Mouse (Mus musculus): ENCODE data around the gene Gk5. TPM values are rescaled to one million over a fixed set of nuclear protein-coding genes. Genes with fewer than 3 reads are reported as not detected.
A peak's percentile ranks its signal among the peaks of the same experiment; 100 is the strongest.
"Not testable (repeated sequence)": the region's sequence is repeated elsewhere in the genome, so short reads cannot be mapped to it uniquely, and the experiment has no call there.

The Gk5 gene
- total RNA-seq, 2 experiments from 2014 or later, result 4.2 to 4.8 TPM

DNA sequence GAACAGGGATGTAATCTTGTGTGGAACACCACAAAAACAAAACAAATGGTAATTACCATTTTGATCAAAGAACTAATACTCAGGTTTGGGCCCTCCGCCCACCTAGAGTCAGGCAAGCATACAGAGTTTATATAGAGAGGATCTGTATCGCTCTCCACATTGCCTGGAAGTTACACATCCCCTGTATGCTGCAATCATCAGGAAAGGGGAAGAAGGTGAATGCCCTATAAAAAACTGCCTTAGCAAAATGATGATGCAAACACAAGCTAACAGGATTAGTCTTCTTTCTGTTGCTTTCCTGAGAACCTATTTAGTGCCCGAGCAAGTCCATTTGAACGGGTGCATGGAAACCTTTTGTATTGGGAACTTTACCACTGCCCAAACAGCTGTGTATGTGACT, 24.5 kb downstream of the Gk5 start:
- ATAC-seq (replicated peaks; ENCODE audit: poor library complexity), result peak; percentile 87

DNA sequence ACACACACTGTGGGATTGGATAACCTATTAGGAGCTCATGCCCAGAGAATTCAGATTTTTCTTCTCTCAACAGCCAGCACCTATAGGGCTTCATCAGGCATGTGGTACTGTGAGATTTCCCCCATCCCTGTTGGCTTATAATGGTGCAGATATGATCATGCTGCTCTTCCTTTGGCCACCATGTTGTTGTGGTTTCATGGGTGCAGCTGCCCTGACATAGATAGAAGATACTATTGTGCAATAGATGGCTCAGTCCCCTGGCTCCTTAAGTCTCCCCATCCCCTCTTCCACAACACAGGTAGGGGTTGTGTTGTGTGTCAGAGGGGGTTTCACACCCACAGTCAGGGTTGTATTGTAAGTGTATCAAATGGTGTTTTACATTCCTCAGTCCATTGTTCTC, 25.7 kb downstream of the Gk5 start:
- ATAC-seq (replicated peaks; ENCODE audit: poor library complexity), result 0 out of 2 replicates have a peak, but pooled peaks have one; percentile 12

GRCm38 (mm10) chr9:96152801-96153200, 33.6 kb downstream of the Gk5 start:
- no peak for ATAC-seq (replicated peaks; ENCODE audit: poor library complexity)

- ATAC-seq (replicated peaks; ENCODE audit: poor library complexity), result peak; percentile 65
These were observed 39.3 kb downstream of the Gk5 start for GRCm38 (mm10) chr9:96158431-96158830.

GRCm38 (mm10) chr9:96159047-96159446, 39.9 kb downstream of the Gk5 start:
- no peak for ATAC-seq (replicated peaks; ENCODE audit: poor library complexity)

- ATAC-seq (replicated peaks; ENCODE audit: poor library complexity), result no peak
These were observed 41.6 kb downstream of the Gk5 start for GRCm38 (mm10) chr9:96160767-96161166.

DNA sequence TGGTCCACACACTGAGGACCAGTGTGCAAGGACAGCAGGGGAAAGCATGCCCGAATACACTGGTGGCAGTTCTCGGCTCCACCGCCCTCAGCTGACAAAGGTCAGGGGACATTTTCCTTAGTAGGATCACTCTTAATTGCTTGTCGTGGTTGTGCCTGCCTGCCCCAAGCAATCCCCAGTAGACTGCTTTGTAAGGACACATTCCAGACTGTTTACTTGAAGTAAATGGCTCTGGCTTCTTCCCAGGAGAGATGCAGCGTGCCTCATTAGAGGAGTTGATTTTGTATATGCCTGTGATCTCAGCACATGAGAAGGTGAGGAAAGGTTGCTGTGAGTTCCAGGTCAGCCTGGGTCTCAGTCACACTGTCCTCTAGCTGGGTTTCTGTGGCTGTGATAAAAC, 43.3 kb downstream of the Gk5 start:
- ATAC-seq (replicated peaks; ENCODE audit: poor library complexity), result no peak

- no peak for ATAC-seq (replicated peaks; ENCODE audit: poor library complexity)
These were observed 44.3 kb downstream of the Gk5 start for GRCm38 (mm10) chr9:96163443-96163842.

DNA sequence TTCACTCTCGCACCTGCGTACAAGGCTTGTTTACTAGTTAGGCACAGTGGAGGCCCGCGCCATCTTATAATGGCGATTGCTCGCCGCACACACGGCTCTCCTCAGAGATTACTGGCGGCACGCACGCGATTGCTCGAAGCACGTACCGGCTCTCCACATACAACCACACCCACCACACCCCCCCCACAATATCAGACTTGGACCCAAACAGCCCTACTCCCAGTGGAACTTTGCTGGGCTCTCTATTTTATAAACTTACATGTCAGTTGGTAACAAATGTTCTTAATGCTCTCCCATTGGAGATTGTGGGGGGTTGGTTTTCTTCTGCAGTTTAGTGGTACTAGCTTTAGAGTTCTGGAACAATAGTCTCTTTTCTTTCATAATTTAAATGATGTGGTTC, 44.8 kb downstream of the Gk5 start:
- ATAC-seq (replicated peaks; ENCODE audit: poor library complexity), result not testable (repeated sequence)

- ATAC-seq (replicated peaks; ENCODE audit: poor library complexity), result peak; percentile 98
These were observed 48.0 kb downstream of the Gk5 start for GRCm38 (mm10) chr9:96167168-96167585.

GRCm38 (mm10) chr9:96170600-96170999, 51.4 kb downstream of the Gk5 start:
- peak; percentile 55; the same call in 1 of the 2 replicates for ATAC-seq (replicated peaks; ENCODE audit: poor library complexity)

DNA sequence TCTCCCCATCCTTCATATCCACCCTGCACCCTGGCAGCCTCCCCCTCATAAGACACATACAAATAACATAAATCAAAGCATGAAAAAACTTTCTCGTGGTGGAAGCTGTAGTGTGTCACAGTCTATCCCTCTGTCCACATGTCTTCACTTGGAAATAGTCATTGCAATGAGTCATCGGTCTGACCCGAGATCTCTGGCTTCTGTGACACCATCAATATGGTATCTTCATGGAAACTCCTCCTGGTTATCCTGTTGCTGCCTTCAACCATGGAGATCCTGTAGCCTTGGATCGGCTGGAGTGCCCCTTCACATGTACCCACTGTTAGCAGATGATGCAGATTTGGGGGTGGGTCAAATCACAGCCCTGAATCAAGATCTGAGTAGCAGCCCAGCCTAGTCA, 65.7 kb downstream of the Gk5 start:
- ATAC-seq (replicated peaks; ENCODE audit: poor library complexity), result no peak

- no peak for ATAC-seq (replicated peaks; ENCODE audit: poor library complexity)
These were observed 67.5 kb downstream of the Gk5 start for GRCm38 (mm10) chr9:96186701-96187100.

DNA sequence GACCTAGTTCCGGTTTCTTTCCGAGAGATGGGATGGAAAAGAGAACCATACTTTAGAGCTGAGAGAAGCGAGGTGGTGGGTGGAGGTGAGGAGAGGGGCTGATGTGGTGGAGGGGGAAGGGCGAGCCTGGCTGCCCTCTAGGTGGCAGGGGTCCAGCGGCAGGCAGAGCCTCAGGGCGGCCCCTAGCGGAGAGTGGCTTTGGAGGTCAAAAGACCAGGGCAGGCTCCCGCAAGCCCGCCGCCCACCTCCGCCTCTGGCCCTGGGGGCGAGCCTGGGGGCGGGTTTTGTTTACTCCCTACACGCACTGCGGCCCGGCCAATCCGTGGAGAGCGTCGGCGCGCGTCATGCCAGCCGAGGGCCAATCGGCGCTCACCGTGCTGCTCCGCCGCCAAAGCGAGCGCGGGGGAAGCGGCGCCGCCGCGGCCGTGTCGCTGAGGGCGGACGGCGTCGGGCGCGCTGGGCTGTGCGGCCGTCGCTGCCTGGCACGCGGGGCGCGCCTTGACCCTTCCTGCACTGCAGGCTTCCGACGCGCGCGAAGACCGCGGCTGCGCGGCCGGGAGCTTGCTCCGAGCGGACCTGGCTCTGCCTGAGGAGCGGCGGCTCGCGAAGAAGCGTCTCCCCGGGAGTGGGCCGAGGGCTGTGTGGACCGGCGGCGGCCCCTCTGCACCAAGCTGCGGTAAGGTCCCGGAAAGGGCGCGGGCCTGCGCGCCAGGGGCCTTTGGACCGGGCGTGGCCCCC, 76.9 kb downstream of the Gk5 start, which contains the start of gene Tfdp2:
Gene Tfdp2, plus strand, starts transcription at position 391 of the 738 bp plus-strand sequence.
- peak; percentile 96 for ATAC-seq (replicated peaks; ENCODE audit: poor library complexity)

GRCm38 (mm10) chr9:96196636-96197181, 77.5 kb downstream of the Gk5 start:
- ATAC-seq (replicated peaks; ENCODE audit: poor library complexity), result peak; percentile 56

DNA sequence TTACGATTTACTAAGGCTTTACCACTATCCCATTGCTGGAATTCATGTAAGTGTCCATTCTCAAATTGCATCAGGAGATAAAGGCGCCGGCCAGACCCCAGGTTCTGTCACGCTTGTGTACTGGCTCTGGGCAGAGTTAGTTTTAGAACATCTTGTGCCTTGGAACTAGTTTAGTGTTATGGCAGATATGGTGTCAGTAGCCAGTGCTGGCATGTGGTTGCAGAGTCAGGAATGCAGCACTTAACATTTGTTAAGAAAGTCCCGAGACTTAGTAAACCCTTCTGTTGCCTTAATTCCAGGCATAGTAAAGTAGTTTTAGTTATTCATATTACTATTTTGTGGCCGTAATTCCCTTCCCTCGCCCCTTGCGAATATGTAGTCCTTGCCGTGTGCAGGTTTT, 78.6 kb downstream of the Gk5 start:
- no peak for ATAC-seq (replicated peaks; ENCODE audit: poor library complexity)

GRCm38 (mm10) chr9:96203663-96204062, 84.5 kb downstream of the Gk5 start:
- no peak for ATAC-seq (replicated peaks; ENCODE audit: poor library complexity)

- peak; percentile 42; the same call in 1 of the 2 replicates for ATAC-seq (replicated peaks; ENCODE audit: poor library complexity)
These were observed 88.3 kb downstream of the Gk5 start for GRCm38 (mm10) chr9:96207428-96207827.

DNA sequence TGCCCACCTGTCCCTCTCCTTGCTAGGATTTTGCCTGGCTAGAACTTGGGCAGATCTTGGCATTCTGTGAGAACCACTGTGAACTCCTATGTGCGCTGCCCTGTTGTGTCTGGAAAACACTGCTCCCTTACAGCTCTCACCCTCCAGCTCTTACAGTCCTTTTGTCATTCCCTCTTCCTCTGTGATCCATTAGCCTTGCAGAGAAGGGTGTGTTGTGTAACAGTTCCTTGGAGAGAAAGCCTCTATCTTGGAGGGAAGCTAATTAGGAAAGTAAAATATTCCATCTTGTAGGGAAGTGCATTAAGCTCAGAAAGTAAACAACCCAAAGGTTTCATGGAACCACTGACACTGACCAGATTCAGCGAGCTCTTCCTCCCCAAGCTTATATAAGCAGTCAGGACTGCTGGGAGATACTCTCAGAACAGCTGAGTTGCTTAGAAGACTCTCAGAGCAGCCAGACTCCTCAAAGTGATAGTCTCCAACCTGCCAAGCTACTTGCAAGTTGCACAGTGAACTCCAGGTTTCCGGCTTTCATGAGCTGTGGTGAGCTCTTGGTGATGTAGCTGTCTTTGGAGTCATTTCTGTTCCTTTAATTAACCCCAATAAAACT, 94.0 kb downstream of the Gk5 start:
- ATAC-seq (replicated peaks; ENCODE audit: poor library complexity), result no peak

DNA sequence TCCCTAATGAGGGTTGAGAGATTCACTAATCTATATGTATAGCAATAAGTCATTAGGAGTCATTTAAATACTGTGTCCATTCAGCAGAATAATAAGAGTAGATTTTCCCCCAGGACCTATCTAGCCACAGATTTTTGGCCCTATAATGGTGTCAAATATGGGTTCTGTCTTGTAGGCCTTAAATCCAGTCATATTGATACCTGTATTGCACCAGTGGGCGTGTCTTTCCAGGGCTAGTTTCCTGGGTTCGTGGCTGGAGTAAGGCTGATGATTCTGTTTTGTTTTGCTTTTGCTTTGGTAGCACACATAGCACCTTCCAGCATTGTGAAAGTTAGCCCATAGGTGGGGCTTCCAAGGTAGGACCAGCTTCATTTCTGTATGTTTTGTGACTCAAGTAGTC, 95.0 kb downstream of the Gk5 start:
- ATAC-seq (replicated peaks; ENCODE audit: poor library complexity), result no peak

DNA sequence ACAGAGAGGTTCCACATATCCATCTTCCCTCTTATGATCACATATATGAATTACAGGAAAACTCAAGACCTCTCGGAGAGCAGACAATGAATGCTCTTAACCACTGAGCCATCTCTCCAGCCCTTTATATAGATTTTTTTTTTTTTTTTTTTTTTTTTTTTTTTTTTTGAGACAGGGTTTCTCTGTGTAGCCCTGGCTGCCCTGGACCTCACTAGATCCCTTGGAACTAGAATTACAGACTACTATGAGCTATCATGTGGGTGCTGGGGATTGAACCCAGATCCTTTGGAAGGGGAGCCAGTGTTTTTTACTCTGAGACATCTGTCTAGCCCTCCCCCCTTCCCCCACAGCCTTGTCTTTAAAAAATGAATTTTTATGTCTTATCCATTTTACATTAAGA, 98.1 kb downstream of the Gk5 start:
- ATAC-seq (replicated peaks; ENCODE audit: poor library complexity), result no peak

DNA sequence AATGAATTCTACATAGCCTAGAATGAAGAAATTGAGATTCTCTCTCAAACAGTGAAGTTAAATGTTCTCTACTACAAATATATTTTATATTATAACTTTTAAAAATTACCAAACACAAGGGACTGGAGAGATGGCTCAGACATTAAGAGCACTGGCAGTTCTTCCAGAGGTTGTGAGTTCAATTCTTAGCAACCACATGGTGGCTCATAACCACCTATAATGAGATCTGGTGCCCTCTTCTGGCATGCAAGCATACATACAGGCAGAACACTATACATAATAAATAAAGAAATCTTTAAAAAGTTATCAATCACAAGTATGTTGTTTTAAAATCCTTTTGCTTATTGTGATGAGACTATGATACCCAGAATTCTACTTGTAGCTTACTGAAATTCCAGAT, 98.6 kb downstream of the Gk5 start:
- ATAC-seq (replicated peaks; ENCODE audit: poor library complexity), result no peak
